ENCODE assay signal across 8 mouse cellular contexts in genomic region chr3:89354816-89355511, GRCm38 (mm10). TPM values are rescaled to one million over a fixed set of nuclear protein-coding genes. Genes with fewer than 3 reads are reported as not detected.
DNase-seq lines count a peak whose midpoint lies in the region; ATAC-seq and TF ChIP-seq lines count a peak whose summit lies in the region.

No protein-coding gene starts in this region.

- TF ChIP-seq POLR2A in lung, adult 2 months (IDR thresholded peaks at IDR 0.05; ENCODE audit: borderline replicate concordance, extremely low read depth, low read depth, low read length): no peak

- H3K4me3 ChIP-seq in C2C12 (ENCODE audit: insufficient read depth, poor library complexity, severe bottlenecking): no peak overlapping the region
- no peak overlapping the region for H3K4me3 ChIP-seq in heart, embryonic 14.5 days (ENCODE audit: control insufficient read depth in 1 of 2, insufficient read depth in 1 of 2, low read depth in 1 of 2, low read length in 2 of 2)
- H3K4me3 ChIP-seq in lung, adult 2 months (replicated peaks; ENCODE audit: extremely low read depth, low read depth, low read length): no peak overlapping the region

- DNase-seq in adrenal gland, adult 2 months: peak; percentile 89
- DNase-seq in embryo, embryonic 10.5 days (ENCODE audit: low spot score): peak; percentile 91
- peak; percentile 93 to 95 for DNase-seq in kidney, postnatal 36 days
- DNase-seq in lung, adult 2 months: peak; percentile 87
- DNase-seq in retina, postnatal 1 day: peak; percentile 87
- peak; percentile 76 to 81 for DNase-seq in thymus, postnatal 36 days

- no peak overlapping the region for H3K9ac ChIP-seq in heart, embryonic 14.5 days (ENCODE audit: low read length)

- H3K27ac ChIP-seq in heart, embryonic 14.5 days (replicated peaks in 1 of 2; ENCODE audit: control insufficient read depth in 1 of 2, insufficient read depth in 1 of 2, low read depth in 2 of 2, low read length in 2 of 2): no peak overlapping the region

- H3K27me3 ChIP-seq in C2C12 (ENCODE audit: control insufficient read depth, insufficient read depth, insufficient read length): peaks cover 8% of the 10 kb centered on the region
- H3K27me3 ChIP-seq in heart, embryonic 14.5 days (ENCODE audit: control insufficient read depth, insufficient read depth, low read length): peaks cover 33% of the 10 kb centered on the region

- H3K36me3 ChIP-seq in C2C12 (ENCODE audit: control insufficient read depth, insufficient read depth): no peaks in the 10 kb centered on the region
- no peaks in the 10 kb centered on the region for H3K36me3 ChIP-seq in heart, embryonic 14.5 days (ENCODE audit: control insufficient read depth, insufficient read depth, low read length)

- peak; percentile 42; the same call in 1 of the 2 replicates for ATAC-seq in heart, embryonic 14.5 days (ENCODE audit: insufficient number of reproducible peaks, insufficient read depth, low FRiP score, low read depth)

- H3K4me1 ChIP-seq in heart, embryonic 14.5 days (ENCODE audit: control insufficient read depth in 2 of 2, insufficient read depth in 2 of 2, low read length in 2 of 2): peaks cover 3 to 7% of the 10 kb centered on the region in 2 experiments; a peak in 2 of 4 replicates
- peaks cover 4% of the 10 kb centered on the region; the same call in 1 of the 2 replicates for H3K4me1 ChIP-seq in lung, adult 2 months (ENCODE audit: control insufficient read depth, insufficient read depth, low read length)

- H3ac ChIP-seq in C2C12 (ENCODE audit: control insufficient read depth, insufficient read length, low read depth): no peak overlapping the region

- H3K4me2 ChIP-seq in heart, embryonic 14.5 days (ENCODE audit: low read length): no peak overlapping the region

- no peaks in the 10 kb centered on the region for H3K9me3 ChIP-seq in heart, embryonic 14.5 days (ENCODE audit: control insufficient read depth, low read length)

- 14% methylated on average over 5 of the region's 5 CpGs for WGBS in heart, embryonic 14.5 days
- WGBS in lung, adult 2 months: 15% methylated on average over 5 of the region's 5 CpGs

- no peaks in the 10 kb centered on the region for H3K79me3 ChIP-seq in C2C12 (ENCODE audit: low read depth)

- no peaks in the 10 kb centered on the region for H3K79me2 ChIP-seq in C2C12 (ENCODE audit: control insufficient read depth, insufficient read depth)

- TF ChIP-seq CTCF in C2C12 (IDR thresholded peaks at IDR 0.05; ENCODE audit: control insufficient read depth, insufficient read depth, insufficient read length): peak; percentile 83
- TF ChIP-seq CTCF in lung, adult 2 months (IDR thresholded peaks at IDR 0.05; ENCODE audit: insufficient read depth, low read length): peak; percentile 81

TF ChIP-seq in C2C12, 6 proteins besides CTCF, POLR2A, EP300 and RAD21:
- TF ChIP-seq USF1 (IDR thresholded peaks at IDR 0.05; ENCODE audit: low read depth) (no peak), FOSL1 (IDR thresholded peaks at IDR 0.05; ENCODE audit: insufficient read depth, low read length, poor library complexity, severe bottlenecking) (no peak), MYOD1 (IDR thresholded peaks at IDR 0.05; ENCODE audit: control insufficient read depth, insufficient read length, low read depth) (no peak), MYOG (IDR thresholded peaks at IDR 0.05; ENCODE audit: control insufficient read depth, extremely low read depth, insufficient read length) (no peak), MAX (IDR thresholded peaks at IDR 0.05) (no peak), CEBPB (IDR thresholded peaks at IDR 0.05; ENCODE audit: low read depth) (no peak)

RNA-seq across cellular contexts. Expression of gene Adam15, which starts 5.2 kb away (rescaled TPM):
- polyA plus RNA-seq in C2C12 (2012; fragmentation: generic; extraction: Trizol): 60.2 TPM
- 10 to 100 TPM; 56.1 to 87.5 TPM for total RNA-seq in adrenal gland, adult 2 months (2021)
- polyA plus RNA-seq in adrenal gland, adult 2 months (2012; rRNA removed): 142 and 182 TPM in 2 replicates
- 31.0 and 38.6 TPM in 2 replicates for polyA plus RNA-seq in heart, embryonic 14.5 days (2014; fragmentation: Nextera tagmentation; extraction: Ambion mirVana)
- 190 and 225 TPM in 2 replicates for polyA plus RNA-seq in lung, adult 2 months (2012; rRNA removed)

RNA-seq across cellular contexts. Expression of gene Dcst2, which starts 6.8 kb away (rescaled TPM):
- 0.01 TPM for polyA plus RNA-seq in C2C12 (2012; fragmentation: generic; extraction: Trizol)
- total RNA-seq in adrenal gland, adult 2 months (2021): 1 to 10 TPM in 1 of 2 experiments, under 1 TPM in 1; 0.40 to 1.3 TPM
- 0.61 and 1.2 TPM in 2 replicates for polyA plus RNA-seq in adrenal gland, adult 2 months (2012; rRNA removed)
- not detected in 2 replicates for polyA plus RNA-seq in heart, embryonic 14.5 days (2014; fragmentation: Nextera tagmentation; extraction: Ambion mirVana)
- 0.28 and 0.31 TPM in 2 replicates for polyA plus RNA-seq in lung, adult 2 months (2012; rRNA removed)

RNA-seq across cellular contexts. Expression of gene Dcst1, which starts 10.1 kb away (rescaled TPM):
- polyA plus RNA-seq in C2C12 (2012; fragmentation: generic; extraction: Trizol): 0.20 TPM
- total RNA-seq in adrenal gland, adult 2 months (2021): under 1 TPM in 1 of 2 experiments, not detected in 1; 0.41 TPM
- polyA plus RNA-seq in adrenal gland, adult 2 months (2012; rRNA removed): 0.46 and 0.53 TPM in 2 replicates
- 0.16 and 0.18 TPM in 2 replicates for polyA plus RNA-seq in heart, embryonic 14.5 days (2014; fragmentation: Nextera tagmentation; extraction: Ambion mirVana)
- polyA plus RNA-seq in lung, adult 2 months (2012; rRNA removed): 0.06 TPM in 1 of 2 replicates, not detected in the other

RNA-seq across cellular contexts. Expression of gene Efna4, which starts 17.1 kb away (rescaled TPM):
- polyA plus RNA-seq in C2C12 (2012; fragmentation: generic; extraction: Trizol): 13.3 TPM
- 1 to 10 TPM in 1 of 2 experiments, under 1 TPM in 1; 0.63 to 1.9 TPM for total RNA-seq in adrenal gland, adult 2 months (2021)
- polyA plus RNA-seq in adrenal gland, adult 2 months (2012; rRNA removed): 1.8 and 3.5 TPM in 2 replicates
- polyA plus RNA-seq in heart, embryonic 14.5 days (2014; fragmentation: Nextera tagmentation; extraction: Ambion mirVana): 6.0 and 6.7 TPM in 2 replicates
- polyA plus RNA-seq in lung, adult 2 months (2012; rRNA removed): 7.3 and 9.3 TPM in 2 replicates

RNA-seq across cellular contexts. Expression of gene Efna3, which starts 32.2 kb away (rescaled TPM):
- polyA plus RNA-seq in C2C12 (2012; fragmentation: generic; extraction: Trizol): 2.9 TPM
- total RNA-seq in adrenal gland, adult 2 months (2021): under 1 TPM; 0.26 to 0.55 TPM
- 0.21 and 1.0 TPM in 2 replicates for polyA plus RNA-seq in adrenal gland, adult 2 months (2012; rRNA removed)
- polyA plus RNA-seq in heart, embryonic 14.5 days (2014; fragmentation: Nextera tagmentation; extraction: Ambion mirVana): 0.78 and 1.1 TPM in 2 replicates
- polyA plus RNA-seq in lung, adult 2 months (2012; rRNA removed): 4.1 and 20.3 TPM in 2 replicates
